18 mouse cellular contexts compared by ENCODE assay signal in genomic region chr3:69900335-69900734, GRCm38 (mm10). TPM values are rescaled to one million over a fixed set of nuclear protein-coding genes. Genes with fewer than 3 reads are reported as not detected.
"Had no signal": no experiment of that assay in that cellular context is flagged by ENCODE, and none has a peak within 500 bp of the region (broad histone marks: within the 10 kb centered on the region; RNA-seq: fewer than 3 reads in every experiment).

No protein-coding gene starts in this region.

- H3K4me1 ChIP-seq: liver, embryonic 13.5 days; midbrain, embryonic 12.5 days; neural tube, embryonic 13.5 days had no signal

- H3K27ac ChIP-seq: liver, embryonic 13.5 days; macrophage; midbrain, embryonic 12.5 days; neural tube, embryonic 13.5 days had no signal

- DNase-seq: kidney, adult 18-20 months; kidney, adult 9 months; kidney, postnatal 14 days; kidney, postnatal 4 days; left cerebral cortex, postnatal 4 days; liver, embryonic 13.5 days; retina, postnatal 1 day; thymus, adult 18-20 months; thymus, postnatal 36 days had no signal

- H3K27me3 ChIP-seq: liver, embryonic 13.5 days; midbrain, embryonic 12.5 days; neural tube, embryonic 13.5 days had no signal

- H3K9me3 ChIP-seq: liver, embryonic 13.5 days; midbrain, embryonic 12.5 days; neural tube, embryonic 13.5 days had no signal

- H3K4me2 ChIP-seq: liver, embryonic 13.5 days; midbrain, embryonic 12.5 days; neural tube, embryonic 13.5 days had no signal

- H3K36me3 ChIP-seq: liver, embryonic 13.5 days; midbrain, embryonic 12.5 days; neural tube, embryonic 13.5 days had no signal

- H3K9ac ChIP-seq: liver, embryonic 13.5 days; midbrain, embryonic 12.5 days; neural tube, embryonic 13.5 days had no signal

- ATAC-seq: inflammation-experienced regulatory T-cells, adult 6 months; intestine, embryonic 16.5 days; midbrain, embryonic 16.5 days had no signal

- H3K4me3 ChIP-seq: liver, embryonic 13.5 days; midbrain, embryonic 12.5 days; myocyte; neural tube, embryonic 13.5 days had no signal

RNA-seq across cellular contexts. Expression of gene Sptssb, which starts 40.6 kb away (rescaled TPM):
- polyA plus RNA-seq: inflammation-experienced regulatory T-cells, adult 6 months; macrophage; myocyte; spleen, adult 2 months; testis, adult 2 months had no signal
